In genomic region chr7:105554212-105554942, GRCm38 (mm10) we compare ENCODE assay signal across 8 mouse cellular contexts. TPM values are rescaled to one million over a fixed set of nuclear protein-coding genes. Genes with fewer than 3 reads are reported as not detected.
DNase-seq lines count a peak whose midpoint lies in the region; ATAC-seq lines count a peak whose summit lies in the region.

Gene Smpd1, plus strand, starts transcription at chr7:105554360.

- ATAC-seq in common myeloid progenitor, adult 5-6 weeks (replicated peaks; ENCODE audit: low read depth, poor library complexity, severe bottlenecking), result peak; percentile 94
- peak; percentile 92 for ATAC-seq in megakaryocyte progenitor cell, adult 5-6 weeks (replicated peaks; ENCODE audit: poor library complexity)

- peak; percentile 89 for DNase-seq in ZHBTc4 (ENCODE audit: low read depth, low spot score)
- peak; percentile 87 to 92 for DNase-seq in gastrocnemius, adult 8-10 months (ENCODE audit: low spot score in 2 of 2)
- peak; percentile 93 for DNase-seq in induced T-regulatory cell, adult 2 months (ENCODE audit: low read depth)
- peak; percentile 86 to 92 for DNase-seq in left cerebral cortex, adult 9 months (ENCODE audit: low spot score in 2 of 2)
- DNase-seq in right cerebral cortex, postnatal 14 days, result peak; percentile 83
- DNase-seq in urinary bladder, postnatal 36 days (ENCODE audit: low spot score in 2 of 2), result peak; percentile 81 to 90

RNA-seq across cellular contexts. Expression of gene Smpd1, which starts in this region (rescaled TPM):
- 22.7 and 28.7 TPM in 2 replicates for total RNA-seq in common myeloid progenitor, adult 5-6 weeks (2017)
- 10 to 100 TPM; 47.6 to 60.6 (median 56.7) TPM for total RNA-seq in gastrocnemius, adult 8-10 months (2022)
- 16.2 and 21.0 TPM in 2 replicates for total RNA-seq in megakaryocyte progenitor cell, adult 5-6 weeks (2015)
- total RNA-seq in megakaryocyte progenitor cell, adult 5-6 weeks (2017), result 9.5 and 16.2 TPM in 2 replicates

Comparison
In these comparisons a context has a peak if more than half of its experiments do, and no peak if none do; other contexts are left out.
1. Peak in every context shown above with its lines: DNase-seq and ATAC-seq.